Mouse (Mus musculus): ENCODE data around the gene Nmnat3.

- no peak for TF ChIP-seq CTCF (IDR thresholded peaks at IDR 0.05; ENCODE audit: low read depth, low read length)
- no peak for TF ChIP-seq POLR2A (IDR thresholded peaks at IDR 0.05; ENCODE audit: extremely low read depth, insufficient read depth, low read length)
Observed at GRCm38 (mm10) chr9:98418346-98418745, 131.1 kb downstream of the Nmnat3 start.

All from liver, adult 2 months (tissue).